Mouse (Mus musculus) natural killer cell, adult 2 months (primary cell): ENCODE data around the gene Cldn6.

ENCODE experiments used
- DNase-seq, 2 experiments: peaks; one replicate each; pipeline ENCODE4 v3.0.0; 2022; ENCODE audit warnings: low spot score in 2 of 2

Cldn6 gene

GRCm38 (mm10) chr17:23674271-23674952, 4.6 kb upstream of the Cldn6 start:
- no peak for DNase-seq

- DNase-seq, result no peak
Measured at GRCm38 (mm10) chr17:23675127-23675526, 3.9 kb upstream of the Cldn6 start.

GRCm38 (mm10) chr17:23675564-23676281, 3.3 kb upstream of the Cldn6 start:
- DNase-seq, result peak; percentile 33 to 49

- peak; percentile 60 to 62 for DNase-seq
Measured at GRCm38 (mm10) chr17:23676473-23677031, 2.5 kb upstream of the Cldn6 start.

GRCm38 (mm10) chr17:23677236-23677679, 1.8 kb upstream of the Cldn6 start, which contains the start of gene Tnfrsf12a:
TSS of gene Tnfrsf12a (minus strand) at chr17:23677468.
- peak; percentile 77 to 87 for DNase-seq

- DNase-seq, result no peak
Measured at GRCm38 (mm10) chr17:23680336-23680735, 1.3 kb downstream of the Cldn6 start.

- DNase-seq, result no peak
Measured at GRCm38 (mm10) chr17:23681086-23681485, 2.0 kb downstream of the Cldn6 start.

GRCm38 (mm10) chr17:23682092-23682491, 3.0 kb downstream of the Cldn6 start:
- no peak for DNase-seq

- no peak for DNase-seq
Measured at GRCm38 (mm10) chr17:23682530-23682929, 3.5 kb downstream of the Cldn6 start.

- DNase-seq, result no peak
Measured at GRCm38 (mm10) chr17:23683226-23683625, 4.2 kb downstream of the Cldn6 start.

- DNase-seq, result no peak
Measured at GRCm38 (mm10) chr17:23683856-23684672, 5.0 kb downstream of the Cldn6 start, which contains the start of gene Cldn9. TSS of gene Cldn9 (minus strand) at chr17:23684026.

- no peak for DNase-seq
Measured at GRCm38 (mm10) chr17:23694491-23694890, 15.4 kb downstream of the Cldn6 start.

GRCm38 (mm10) chr17:23695801-23696200, 16.8 kb downstream of the Cldn6 start:
- DNase-seq, result no peak

- DNase-seq, result no peak
Measured at GRCm38 (mm10) chr17:23699131-23700077, 20.4 kb downstream of the Cldn6 start.

- DNase-seq, result peak; percentile 78 to 85
Measured at GRCm38 (mm10) chr17:23700079-23700478, 21.0 kb downstream of the Cldn6 start.

GRCm38 (mm10) chr17:23703301-23703700, 24.3 kb downstream of the Cldn6 start:
- no peak for DNase-seq

- DNase-seq, result no peak
Measured at GRCm38 (mm10) chr17:23704741-23705140, 25.7 kb downstream of the Cldn6 start.

GRCm38 (mm10) chr17:23705525-23706104, 26.6 kb downstream of the Cldn6 start:
- no peak for DNase-seq

- DNase-seq, result peak; percentile 61 to 73
Measured at GRCm38 (mm10) chr17:23706212-23706611, 27.2 kb downstream of the Cldn6 start.

- DNase-seq, result no peak
Measured at GRCm38 (mm10) chr17:23717003-23717402, 38.0 kb downstream of the Cldn6 start.
